Mouse (Mus musculus): ENCODE data around the gene Prkcd. TPM values are rescaled to one million over a fixed set of nuclear protein-coding genes. Genes with fewer than 3 reads are reported as not detected.

Gene Prkcd
- polyA plus RNA-seq (2015; fragmentation: Nextera tagmentation; extraction: Ambion mirVana) = 14.7 and 19.6 TPM in 2 replicates

- WGBS = under 1% methylated on average over 68 of the region's 71 CpGs
- H3K9ac ChIP-seq = peak within 1 kb of the TSS; percentile 33; the same call in 1 of the 2 replicates
- H3K9me3 ChIP-seq = no peaks in the 10 kb centered on the region
- peaks cover 16% of the 10 kb centered on the region; the same call in 1 of the 2 replicates for H3K27me3 ChIP-seq (replicated peaks)
- H3K36me3 ChIP-seq (replicated peaks) = no peaks in the 10 kb centered on the region
- H3K4me3 ChIP-seq = peak within 1 kb of the TSS; percentile 49
- peak; percentile 61 for ATAC-seq (replicated peaks)
- peaks cover 19% of the 10 kb centered on the region for H3K4me1 ChIP-seq
- H3K27ac ChIP-seq = no peak within 1 kb of the TSS
- H3K4me2 ChIP-seq = peak within 1 kb of the TSS; percentile 63
Observed at GRCm38 (mm10) chr14:30625856-30626726, at the start of gene Prkcd. Gene Prkcd (minus strand): TSS chr14:30626210.

GRCm38 (mm10) chr14:30674947-30675346 lies 48.9 kb upstream of the Prkcd start:
- WGBS = 62% methylated on average over 6 of the region's 6 CpGs
- no peaks in the 10 kb centered on the region for H3K4me1 ChIP-seq
- H3K4me2 ChIP-seq = no peak overlapping the region
- no peak for ATAC-seq (replicated peaks)
- H3K27ac ChIP-seq = no peak overlapping the region
- peaks cover 11% of the 10 kb centered on the region for H3K36me3 ChIP-seq (replicated peaks)
- no peaks in the 10 kb centered on the region for H3K9me3 ChIP-seq
- H3K4me3 ChIP-seq = no peak overlapping the region
- H3K9ac ChIP-seq = no peak overlapping the region
- H3K27me3 ChIP-seq (replicated peaks) = no peaks in the 10 kb centered on the region

GRCm38 (mm10) chr14:30671986-30672312 lies 45.9 kb upstream of the Prkcd start:
- ATAC-seq (replicated peaks) = peak; percentile 82
- no peak overlapping the region for H3K4me3 ChIP-seq
- no peaks in the 10 kb centered on the region for H3K27me3 ChIP-seq (replicated peaks)
- H3K36me3 ChIP-seq (replicated peaks) = 0 out of 2 replicates have a peak, but pooled peaks cover 2% of the 10 kb centered on the region
- WGBS = 5% methylated on average over 3 of the region's 3 CpGs
- H3K9ac ChIP-seq = no peak overlapping the region
- no peaks in the 10 kb centered on the region for H3K4me1 ChIP-seq
- no peak overlapping the region for H3K4me2 ChIP-seq
- no peaks in the 10 kb centered on the region for H3K9me3 ChIP-seq
- H3K27ac ChIP-seq = no peak overlapping the region

GRCm38 (mm10) chr14:30671095-30671985 lies 45.3 kb upstream of the Prkcd start:
- peak overlapping the region; percentile 48 for H3K27ac ChIP-seq
- H3K27me3 ChIP-seq (replicated peaks) = no peaks in the 10 kb centered on the region
- 62% methylated on average over 15 of the region's 15 CpGs for WGBS
- H3K9ac ChIP-seq = no peak overlapping the region
- H3K36me3 ChIP-seq (replicated peaks) = 0 out of 2 replicates have a peak, but pooled peaks cover 2% of the 10 kb centered on the region
- no peaks in the 10 kb centered on the region for H3K9me3 ChIP-seq
- H3K4me2 ChIP-seq = no peak overlapping the region
- H3K4me3 ChIP-seq = no peak overlapping the region
- ATAC-seq (replicated peaks) = no peak; the same call in 1 of the 2 replicates
- no peaks in the 10 kb centered on the region for H3K4me1 ChIP-seq

- Histone ChIP-seq H3K4me1 (no peaks in the 10 kb centered on the region), H3K4me2 (no peak overlapping the region), H3K9ac (no peak overlapping the region), H3K27ac (no peak overlapping the region), H3K4me3 (no peak overlapping the region), H3K27me3 (replicated peaks) (no peaks in the 10 kb centered on the region), H3K36me3 (replicated peaks) (peaks cover 2% of the 10 kb centered on the region; the same call in 1 of the 2 replicates), H3K9me3 (no peaks in the 10 kb centered on the region)
- WGBS = 95% methylated on average over 6 of the region's 6 CpGs
- ATAC-seq (replicated peaks) = no peak
Observed at GRCm38 (mm10) chr14:30670161-30670560, 44.2 kb upstream of the Prkcd start.

- no peak for ATAC-seq (replicated peaks)
- no peak overlapping the region for H3K9ac ChIP-seq
- H3K27ac ChIP-seq = no peak overlapping the region
- H3K4me3 ChIP-seq = no peak overlapping the region
- no peaks in the 10 kb centered on the region for H3K27me3 ChIP-seq (replicated peaks)
- H3K9me3 ChIP-seq = no peaks in the 10 kb centered on the region
- 89% methylated on average over 4 of the region's 4 CpGs for WGBS
- no peaks in the 10 kb centered on the region for H3K4me1 ChIP-seq
- no peaks in the 10 kb centered on the region; the same call in 1 of the 2 replicates for H3K36me3 ChIP-seq (replicated peaks)
- no peak overlapping the region for H3K4me2 ChIP-seq
Observed at GRCm38 (mm10) chr14:30666604-30667003, 40.6 kb upstream of the Prkcd start.

GRCm38 (mm10) chr14:30666061-30666460 lies 40.1 kb upstream of the Prkcd start:
- H3K27me3 ChIP-seq (replicated peaks) = no peaks in the 10 kb centered on the region
- 90% methylated on average over 3 of the region's 3 CpGs for whole genome bisulfite sequencing
- no peaks in the 10 kb centered on the region for H3K4me1 ChIP-seq
- no peak for ATAC-seq (replicated peaks)
- H3K4me3 ChIP-seq = no peak overlapping the region
- H3K9ac ChIP-seq = no peak overlapping the region
- H3K9me3 ChIP-seq = no peaks in the 10 kb centered on the region
- no peak overlapping the region for H3K27ac ChIP-seq
- H3K36me3 ChIP-seq (replicated peaks) = no peaks in the 10 kb centered on the region; the same call in 1 of the 2 replicates
- no peak overlapping the region for H3K4me2 ChIP-seq

- Histone ChIP-seq H3K4me1 (peaks cover 12% of the 10 kb centered on the region), H3K36me3 (replicated peaks) (no peaks in the 10 kb centered on the region; the same call in 1 of the 2 replicates), H3K9me3 (no peaks in the 10 kb centered on the region), H3K4me3 (no peak overlapping the region), H3K27me3 (replicated peaks) (no peaks in the 10 kb centered on the region), H3K4me2 (no peak overlapping the region), H3K27ac (no peak overlapping the region), H3K9ac (no peak overlapping the region)
- ATAC-seq (replicated peaks) = no peak
- 85% methylated on average over 1 of the region's 1 CpGs for WGBS
Observed at GRCm38 (mm10) chr14:30655531-30655930, 29.5 kb upstream of the Prkcd start.

GRCm38 (mm10) chr14:30654691-30655228 lies 28.8 kb upstream of the Prkcd start:
- Histone ChIP-seq H3K4me2 (peak overlapping the region; percentile 62), H3K4me3 (peak overlapping the region; percentile 85), H3K9me3 (no peaks in the 10 kb centered on the region), H3K36me3 (replicated peaks) (no peaks in the 10 kb centered on the region), H3K27ac (peak overlapping the region; percentile 87), H3K9ac (peak overlapping the region; percentile 96), H3K27me3 (replicated peaks) (no peaks in the 10 kb centered on the region), H3K4me1 (peaks cover 12% of the 10 kb centered on the region)
- 51% methylated on average over 4 of the region's 4 CpGs for WGBS
- ATAC-seq (replicated peaks) = no peak

GRCm38 (mm10) chr14:30653943-30654659 lies 28.1 kb upstream of the Prkcd start, which contains the start of gene Rft1:
Gene Rft1 (plus strand): TSS chr14:30654360.
- Histone ChIP-seq H3K4me3 (peak within 1 kb of the TSS; percentile 85), H3K4me2 (peak within 1 kb of the TSS; percentile 62)
- WGBS = 2% methylated on average over 38 of the region's 38 CpGs

GRCm38 (mm10) chr14:30650969-30651368 lies 25.0 kb upstream of the Prkcd start:
- Histone ChIP-seq H3K27ac (no peak overlapping the region), H3K4me3 (no peak overlapping the region), H3K36me3 (replicated peaks) (no peaks in the 10 kb centered on the region), H3K9me3 (no peaks in the 10 kb centered on the region), H3K4me1 (peaks cover 12% of the 10 kb centered on the region), H3K4me2 (no peak overlapping the region), H3K9ac (no peak overlapping the region), H3K27me3 (replicated peaks) (no peaks in the 10 kb centered on the region)
- 0 out of 2 replicates have a peak, but pooled peaks have one; percentile 6 for ATAC-seq (replicated peaks)
- 17% methylated on average over 4 of the region's 4 CpGs for WGBS

More at GRCm38 (mm10) chr14:30653943-30654659, 28.1 kb upstream of the Prkcd start, which contains the start of gene Rft1:
- peaks cover 12% of the 10 kb centered on the region for H3K4me1 ChIP-seq
- H3K27me3 ChIP-seq (replicated peaks) = no peaks in the 10 kb centered on the region
- H3K9me3 ChIP-seq = no peaks in the 10 kb centered on the region
- ATAC-seq (replicated peaks) = peak; percentile 97
- peak within 1 kb of the TSS; percentile 96 for H3K9ac ChIP-seq
- no peaks in the 10 kb centered on the region for H3K36me3 ChIP-seq (replicated peaks)
- peak within 1 kb of the TSS; percentile 87 for H3K27ac ChIP-seq

Data from midbrain, embryonic 15.5 days (tissue).